Mouse (Mus musculus) bone marrow, adult 2 months (tissue): ENCODE data around the gene Rdh16.
"Not testable (repeated sequence)": the region's sequence is repeated elsewhere in the genome, so short reads cannot be mapped to it uniquely, and the experiment has no call there.

Experiments
- CTCF ChIP-seq: fragments of 200-500 bp; IDR thresholded peaks from 2 replicates; pipeline ENCODE4 v1.5.1; 2011; ENCODE audit warnings: low read length, control low read depth; ENCODE audit not compliant: control insufficient read depth, insufficient read depth
- POLR2A ChIP-seq: fragments of 200-500 bp; IDR thresholded peaks from 2 replicates; pipeline ENCODE4 v1.6.1; 2011; ENCODE audit warnings: low read depth, mild to moderate bottlenecking, control low read depth, low read length, borderline replicate concordance; ENCODE audit not compliant: control insufficient read depth

- TF ChIP-seq CTCF, POLR2A: not testable (repeated sequence)
These were observed 92.4 kb downstream of the Rdh16 start for GRCm38 (mm10) chr10:127893163-127894022.
